Mouse (Mus musculus): Measurements from ENCODE around the gene Senp2. TPM values are rescaled to one million over a fixed set of nuclear protein-coding genes. Genes with fewer than 3 reads are reported as not detected.

The Senp2 gene
- total RNA-seq, 2 experiments from 2014 or later, result 48.8 to 50.9 TPM

- DNase-seq (ENCODE audit: low spot score in 2 of 2), result no peak
Observed at GRCm38 (mm10) chr16:22015569-22015968, 6.3 kb downstream of the Senp2 start.

GRCm38 (mm10) chr16:22022122-22022521 lies 12.8 kb downstream of the Senp2 start:
- DNase-seq (ENCODE audit: low spot score in 2 of 2), result no peak

- DNase-seq (ENCODE audit: low spot score in 2 of 2), result no peak
Observed at GRCm38 (mm10) chr16:22027474-22027873, 18.2 kb downstream of the Senp2 start.

- DNase-seq (ENCODE audit: low spot score in 2 of 2), result no peak
Observed at GRCm38 (mm10) chr16:22038554-22038953, 29.3 kb downstream of the Senp2 start.

- no peak for DNase-seq (ENCODE audit: low spot score in 2 of 2)
Observed at GRCm38 (mm10) chr16:22039978-22040377, 30.7 kb downstream of the Senp2 start.

- DNase-seq (ENCODE audit: low spot score in 2 of 2), result no peak
Observed at GRCm38 (mm10) chr16:22043830-22044229, 34.5 kb downstream of the Senp2 start.

GRCm38 (mm10) chr16:22045930-22046329 lies 36.6 kb downstream of the Senp2 start:
- DNase-seq (ENCODE audit: low spot score in 2 of 2), result no peak

- DNase-seq (ENCODE audit: low spot score in 2 of 2), result no peak
Observed at GRCm38 (mm10) chr16:22046739-22047366, 37.6 kb downstream of the Senp2 start.

GRCm38 (mm10) chr16:22053411-22053810 lies 44.1 kb downstream of the Senp2 start:
- no peak for DNase-seq (ENCODE audit: low spot score in 2 of 2)

GRCm38 (mm10) chr16:22057498-22057897 lies 48.2 kb downstream of the Senp2 start:
- no peak for DNase-seq (ENCODE audit: low spot score in 2 of 2)

- DNase-seq (ENCODE audit: low spot score in 2 of 2), result no peak
Observed at GRCm38 (mm10) chr16:22058871-22059270, 49.6 kb downstream of the Senp2 start.

GRCm38 (mm10) chr16:22060416-22060815 lies 51.1 kb downstream of the Senp2 start:
- DNase-seq (ENCODE audit: low spot score in 2 of 2), result no peak

GRCm38 (mm10) chr16:22061555-22062160 lies 52.4 kb downstream of the Senp2 start:
- DNase-seq (ENCODE audit: low spot score in 2 of 2), result no peak

GRCm38 (mm10) chr16:22062284-22062683 lies 53.0 kb downstream of the Senp2 start:
- no peak for DNase-seq (ENCODE audit: low spot score in 2 of 2)

GRCm38 (mm10) chr16:22065536-22065935 lies 56.3 kb downstream of the Senp2 start:
- no peak for DNase-seq (ENCODE audit: low spot score in 2 of 2)

GRCm38 (mm10) chr16:22067406-22067805 lies 58.1 kb downstream of the Senp2 start:
- no peak for DNase-seq (ENCODE audit: low spot score in 2 of 2)

- no peak for DNase-seq (ENCODE audit: low spot score in 2 of 2)
Observed at GRCm38 (mm10) chr16:22071361-22071760, 62.1 kb downstream of the Senp2 start.

GRCm38 (mm10) chr16:22075067-22075466 lies 65.8 kb downstream of the Senp2 start:
- no peak for DNase-seq (ENCODE audit: low spot score in 2 of 2)

GRCm38 (mm10) chr16:22075829-22076619 lies 66.7 kb downstream of the Senp2 start:
- no peak for DNase-seq (ENCODE audit: low spot score in 2 of 2)

- DNase-seq (ENCODE audit: low spot score in 2 of 2), result no peak
Observed at GRCm38 (mm10) chr16:22076620-22076941, 67.3 kb downstream of the Senp2 start.

GRCm38 (mm10) chr16:22080125-22080710 lies 70.9 kb downstream of the Senp2 start:
- DNase-seq (ENCODE audit: low spot score in 2 of 2), result no peak

GRCm38 (mm10) chr16:22085411-22085810 lies 76.1 kb downstream of the Senp2 start:
- DNase-seq (ENCODE audit: low spot score in 2 of 2), result no peak

Data from adrenal gland, postnatal 4 days (tissue).